Mouse (Mus musculus): ENCODE measurements around the gene Exd1. TPM values are rescaled to one million over a fixed set of nuclear protein-coding genes. Genes with fewer than 3 reads are reported as not detected.
"Not testable (repeated sequence)": the region's sequence is repeated elsewhere in the genome, so short reads cannot be mapped to it uniquely, and the experiment has no call there.

Gene Exd1
- total RNA-seq, 1 experiment from 2014 or later: not detected

DNA sequence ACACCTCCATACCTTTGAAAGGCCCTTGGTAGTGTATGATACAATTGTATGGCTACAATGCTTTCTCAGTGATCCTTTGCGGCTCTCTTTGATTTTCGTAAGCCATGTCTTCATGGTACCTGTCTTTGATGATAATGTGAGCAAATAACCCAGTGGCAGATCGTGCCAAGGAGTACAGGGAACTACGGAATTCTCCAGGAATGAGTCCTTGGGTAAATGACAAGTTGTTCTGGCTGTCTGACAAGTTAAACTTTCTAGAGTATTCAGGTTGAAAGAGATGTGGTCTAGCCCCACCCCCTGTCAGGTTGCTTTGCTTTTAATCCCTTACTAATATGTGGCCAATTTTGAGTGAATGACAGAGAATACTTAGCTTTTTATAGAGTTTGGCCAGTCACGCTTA is 1.3 kb upstream of the Exd1 start:
- ATAC-seq (replicated peaks in 1 of 2; ENCODE audit: insufficient read depth in 1 of 2, low FRiP score in 2 of 2, low TSS enrichment in 1 of 2, low read depth in 1 of 2, poor library complexity in 2 of 2, severe bottlenecking in 2 of 2): no peak

DNA sequence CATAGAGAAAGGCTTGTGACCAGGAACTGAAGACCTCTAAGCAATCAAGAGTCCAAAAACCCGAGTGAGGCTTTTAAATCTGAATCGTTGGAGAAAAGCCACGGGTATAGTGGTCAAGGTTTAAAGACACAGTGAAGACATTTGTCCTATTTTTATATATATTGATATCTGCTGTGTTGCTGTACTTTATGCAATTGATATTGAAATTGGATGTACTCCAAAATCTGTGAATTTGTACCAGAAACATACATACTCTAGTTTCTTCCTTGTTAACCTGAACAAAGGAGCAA is 889 bp upstream of the Exd1 start:
- no peak for ATAC-seq (replicated peaks in 1 of 2; ENCODE audit: insufficient read depth in 1 of 2, low FRiP score in 2 of 2, low TSS enrichment in 1 of 2, low read depth in 1 of 2, poor library complexity in 2 of 2, severe bottlenecking in 2 of 2)

DNA sequence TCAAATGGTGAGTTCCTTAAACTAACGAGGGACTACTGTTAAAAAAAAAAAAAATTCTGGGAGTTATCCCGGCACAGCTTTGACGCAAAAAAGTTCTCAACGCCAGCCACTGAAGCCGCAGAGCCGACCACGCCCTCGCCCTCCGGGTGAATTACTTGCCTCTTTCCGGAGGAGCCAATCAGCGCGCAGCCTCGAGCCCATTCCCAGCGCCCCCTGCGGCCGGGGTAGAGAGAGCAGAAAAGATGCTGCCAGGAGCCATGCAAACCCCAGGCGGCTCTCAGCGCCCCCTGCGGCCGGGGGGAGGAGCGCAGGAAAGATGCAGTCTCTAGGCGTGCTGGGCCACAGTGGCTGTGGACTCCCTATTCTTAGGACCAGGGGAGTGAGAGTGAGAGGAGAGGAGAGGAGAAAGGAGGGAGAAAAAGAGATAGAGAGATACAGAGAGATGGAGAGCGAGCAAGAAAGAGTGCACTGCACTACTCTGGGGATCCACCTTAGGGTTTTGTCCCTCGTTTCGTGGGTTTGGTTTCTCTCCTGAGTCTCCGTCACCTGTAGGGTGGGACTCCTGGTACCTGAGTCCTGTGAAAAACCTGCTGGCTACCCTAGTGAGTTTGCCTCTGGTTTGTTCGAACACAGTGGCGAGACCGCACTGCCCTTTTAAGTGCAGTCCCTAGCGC is 442 bp downstream of the Exd1 start:
- ATAC-seq (replicated peaks in 1 of 2; ENCODE audit: insufficient read depth in 1 of 2, low FRiP score in 2 of 2, low TSS enrichment in 1 of 2, low read depth in 1 of 2, poor library complexity in 2 of 2, severe bottlenecking in 2 of 2): peak; percentile 79 to 81

DNA sequence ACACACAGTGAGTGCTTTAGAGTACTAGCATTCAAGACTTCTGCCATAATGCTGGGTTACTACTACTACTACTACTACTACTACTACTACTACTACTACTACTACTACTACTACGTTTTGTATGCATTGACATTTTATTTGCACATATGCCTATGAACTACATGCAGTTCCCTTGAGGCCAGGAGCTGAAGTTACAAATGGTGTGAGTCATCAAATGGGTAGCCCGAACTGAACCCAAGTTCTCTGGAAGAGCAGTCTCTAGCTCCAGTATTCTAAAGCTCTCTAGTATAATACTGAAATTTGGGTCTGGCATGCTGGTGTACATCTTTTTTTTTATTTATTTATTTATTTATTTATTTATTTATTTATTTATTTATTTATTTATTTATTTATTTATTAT is 3.8 kb downstream of the Exd1 start:
- ATAC-seq (replicated peaks in 1 of 2; ENCODE audit: insufficient read depth in 1 of 2, low FRiP score in 2 of 2, low TSS enrichment in 1 of 2, low read depth in 1 of 2, poor library complexity in 2 of 2, severe bottlenecking in 2 of 2): no peak

DNA sequence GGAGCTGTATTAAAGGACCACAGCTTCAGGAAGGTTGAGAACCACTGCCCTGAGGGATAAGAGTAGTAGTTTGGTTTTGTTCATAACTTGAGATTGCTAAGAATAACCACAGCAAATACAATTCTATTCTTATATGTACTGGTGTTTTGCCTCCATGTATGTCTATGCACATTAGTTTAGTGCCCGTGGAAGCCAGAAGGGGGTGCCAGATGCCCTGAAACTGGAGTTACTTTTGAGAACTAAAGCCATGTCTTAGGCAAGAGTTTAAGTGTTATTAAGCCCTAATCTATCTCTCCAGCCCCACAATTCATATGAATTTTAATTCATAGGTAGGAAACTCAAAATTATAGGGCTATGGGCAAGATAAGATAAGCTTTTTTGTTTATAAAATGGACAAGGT is 5.3 kb downstream of the Exd1 start:
- peak; percentile 54 to 60; a peak in 2 of 4 replicates for ATAC-seq (replicated peaks in 1 of 2; ENCODE audit: insufficient read depth in 1 of 2, low FRiP score in 2 of 2, low TSS enrichment in 1 of 2, low read depth in 1 of 2, poor library complexity in 2 of 2, severe bottlenecking in 2 of 2)

DNA sequence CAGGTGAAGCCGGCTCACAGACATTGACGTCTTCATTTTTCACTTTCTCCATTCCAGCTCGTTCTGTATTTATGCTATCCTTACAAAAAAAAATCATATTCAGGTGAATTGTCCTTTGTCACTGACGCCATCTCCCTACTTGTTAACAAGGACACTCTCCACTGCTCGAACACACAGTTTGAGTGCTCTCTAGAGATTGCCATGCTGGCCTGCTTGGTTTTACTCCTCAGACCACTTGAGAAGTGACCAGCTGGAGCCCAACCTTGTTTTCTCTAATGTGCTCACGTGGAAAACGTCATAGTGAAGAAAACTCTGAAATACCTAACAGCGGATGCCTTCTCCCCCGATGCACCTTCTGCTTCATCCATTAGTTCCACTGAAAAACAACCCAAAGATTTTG is 8.6 kb downstream of the Exd1 start:
- ATAC-seq (replicated peaks in 1 of 2; ENCODE audit: insufficient read depth in 1 of 2, low FRiP score in 2 of 2, low TSS enrichment in 1 of 2, low read depth in 1 of 2, poor library complexity in 2 of 2, severe bottlenecking in 2 of 2): no peak

DNA sequence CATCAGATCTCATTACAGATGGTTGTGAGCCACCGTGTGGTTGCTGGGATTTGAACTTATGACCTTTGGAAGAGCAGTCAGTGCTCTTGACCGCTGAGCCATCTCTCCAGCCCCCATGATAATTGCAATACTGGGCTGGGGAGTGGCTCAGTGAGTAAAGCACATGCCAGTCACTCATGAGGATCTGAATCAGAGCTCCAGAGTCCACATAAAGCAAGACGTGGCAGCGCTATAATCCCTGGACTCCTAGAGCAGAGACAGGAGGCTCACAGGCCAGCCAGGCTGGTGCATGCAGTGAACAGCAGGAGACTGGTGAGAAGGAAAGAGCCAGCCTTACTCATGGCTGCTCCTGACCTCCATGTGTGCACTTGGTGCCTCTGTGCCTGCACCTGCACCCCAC is 22.0 kb downstream of the Exd1 start:
- ATAC-seq (replicated peaks in 1 of 2; ENCODE audit: insufficient read depth in 1 of 2, low FRiP score in 2 of 2, low TSS enrichment in 1 of 2, low read depth in 1 of 2, poor library complexity in 2 of 2, severe bottlenecking in 2 of 2): no peak

DNA sequence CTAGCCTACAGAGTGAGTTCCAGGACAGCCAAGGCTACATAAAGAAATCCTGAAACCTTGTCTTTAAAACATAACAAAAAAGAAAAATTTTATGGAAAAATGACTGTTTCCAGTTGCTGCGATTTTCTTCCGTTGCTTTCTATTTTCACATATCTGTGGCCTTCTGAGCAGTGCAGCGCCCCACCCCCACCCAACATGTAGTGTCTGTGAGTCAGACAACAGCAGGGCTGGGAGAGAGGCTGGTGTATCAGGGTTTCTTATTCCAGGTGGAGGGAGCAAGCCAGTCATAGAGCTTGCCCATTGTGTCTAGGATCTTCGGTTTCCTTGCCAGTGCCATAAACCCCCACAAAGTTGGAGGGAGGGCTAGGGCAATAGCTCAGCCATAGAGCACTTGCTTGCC is 23.6 kb downstream of the Exd1 start:
- ATAC-seq (replicated peaks in 1 of 2; ENCODE audit: insufficient read depth in 1 of 2, low FRiP score in 2 of 2, low TSS enrichment in 1 of 2, low read depth in 1 of 2, poor library complexity in 2 of 2, severe bottlenecking in 2 of 2): no peak

DNA sequence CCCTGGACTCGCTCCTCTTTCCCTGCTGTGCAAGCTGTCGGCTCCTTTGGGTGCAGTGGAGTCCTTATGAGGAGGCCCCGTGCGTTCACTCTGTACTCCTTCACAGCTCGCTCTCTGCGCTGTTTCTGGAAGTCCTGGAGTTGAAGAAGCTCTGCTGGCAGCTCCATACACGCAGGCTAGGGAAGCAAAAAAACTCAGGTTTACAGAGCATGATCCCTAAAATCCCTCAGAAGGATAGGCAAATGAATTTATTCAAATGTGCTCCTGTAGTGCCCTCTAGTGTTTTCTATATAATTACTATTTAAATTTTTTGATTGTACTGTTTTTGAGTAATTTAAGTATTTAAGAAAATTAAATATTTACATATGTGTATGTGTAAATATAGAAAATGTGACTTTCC is 26.9 kb downstream of the Exd1 start:
- ATAC-seq (replicated peaks in 1 of 2; ENCODE audit: insufficient read depth in 1 of 2, low FRiP score in 2 of 2, low TSS enrichment in 1 of 2, low read depth in 1 of 2, poor library complexity in 2 of 2, severe bottlenecking in 2 of 2): no peak

DNA sequence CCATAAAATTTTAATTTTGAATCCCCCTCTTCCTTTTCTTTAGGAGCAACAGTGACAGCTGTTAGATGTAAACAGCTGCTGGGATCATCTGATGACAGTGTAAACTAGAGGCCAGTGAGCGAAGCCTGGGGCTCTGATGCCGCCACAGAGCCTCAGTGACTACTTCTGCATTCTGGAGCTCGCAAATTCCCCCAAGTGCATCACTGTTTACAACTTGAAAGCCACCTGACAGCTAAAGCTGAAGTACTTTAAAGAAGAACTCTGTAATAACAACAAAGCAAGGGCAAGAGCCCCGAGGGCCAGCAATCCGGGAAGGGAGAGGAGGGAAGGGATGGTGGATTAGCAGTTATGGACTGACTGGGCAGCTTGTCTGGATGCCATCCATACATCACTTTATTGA is 30.6 kb downstream of the Exd1 start:
- ATAC-seq (replicated peaks in 1 of 2; ENCODE audit: insufficient read depth in 1 of 2, low FRiP score in 2 of 2, low TSS enrichment in 1 of 2, low read depth in 1 of 2, poor library complexity in 2 of 2, severe bottlenecking in 2 of 2): no peak

DNA sequence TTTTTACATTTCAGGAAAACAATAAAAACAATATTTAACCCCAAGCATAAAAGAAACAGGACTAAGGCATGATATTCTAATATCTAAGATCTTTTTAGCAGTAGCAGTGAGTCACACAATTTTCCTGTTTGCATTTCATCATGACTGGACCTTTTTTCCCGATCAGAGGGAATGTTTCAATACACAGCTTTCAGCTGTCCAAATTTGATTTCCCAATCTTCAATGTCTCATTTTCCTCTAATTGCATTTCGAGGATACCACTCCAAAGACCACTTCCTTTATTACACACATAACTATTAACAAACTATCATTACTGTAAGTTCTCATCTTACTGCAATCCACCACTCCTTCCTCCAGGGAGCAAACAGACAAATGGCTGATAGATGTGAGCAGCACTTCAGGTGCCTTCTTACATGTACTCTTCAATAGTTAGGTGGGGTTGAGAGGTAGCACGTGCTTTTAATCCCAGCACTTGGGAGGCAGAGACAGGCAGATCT is 33.4 kb downstream of the Exd1 start:
- peak in 1 of 2 experiments; percentile 36; a peak in 1 of 4 replicates for ATAC-seq (replicated peaks in 1 of 2; ENCODE audit: insufficient read depth in 1 of 2, low FRiP score in 2 of 2, low TSS enrichment in 1 of 2, low read depth in 1 of 2, poor library complexity in 2 of 2, severe bottlenecking in 2 of 2)

DNA sequence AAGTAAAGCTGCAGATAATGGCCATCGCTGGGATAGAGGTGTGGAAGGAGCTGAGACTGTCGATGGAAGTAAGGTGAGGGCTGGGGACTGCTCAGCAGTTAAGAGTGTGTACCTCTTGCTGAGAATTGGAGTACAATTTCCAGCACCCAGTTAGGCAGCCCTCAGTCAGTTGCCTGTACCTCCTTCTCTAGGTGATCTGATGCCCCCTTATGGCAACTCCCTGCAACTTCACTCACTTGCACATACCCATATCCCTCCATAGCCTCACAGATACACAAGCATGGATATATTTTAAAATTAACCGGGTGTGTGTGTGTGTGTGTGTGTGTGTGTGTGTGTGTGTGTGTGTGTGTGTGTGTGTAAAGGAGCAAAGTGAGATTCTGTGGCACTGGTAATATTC is 35.1 kb downstream of the Exd1 start:
- no peak for ATAC-seq (replicated peaks in 1 of 2; ENCODE audit: insufficient read depth in 1 of 2, low FRiP score in 2 of 2, low TSS enrichment in 1 of 2, low read depth in 1 of 2, poor library complexity in 2 of 2, severe bottlenecking in 2 of 2)

DNA sequence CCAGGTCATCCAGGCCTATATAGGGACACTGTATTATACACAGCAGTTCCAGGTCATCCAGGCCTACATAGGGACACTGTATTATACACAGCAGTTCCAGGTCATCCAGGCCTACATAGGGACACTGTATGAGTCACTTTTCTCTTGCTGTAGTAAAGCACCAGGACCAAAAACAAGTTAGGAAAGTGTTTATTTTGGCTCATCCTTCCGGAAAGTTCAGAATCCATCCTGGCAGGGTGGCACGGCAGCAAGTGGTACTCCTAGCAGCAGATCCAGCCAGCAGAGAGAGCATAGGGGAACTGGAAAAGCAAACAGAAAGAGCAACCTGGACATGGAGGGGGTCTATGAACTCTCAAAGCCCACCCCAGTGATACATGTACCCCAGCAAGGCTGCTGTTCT is 36.6 kb downstream of the Exd1 start:
- ATAC-seq (replicated peaks in 1 of 2; ENCODE audit: insufficient read depth in 1 of 2, low FRiP score in 2 of 2, low TSS enrichment in 1 of 2, low read depth in 1 of 2, poor library complexity in 2 of 2, severe bottlenecking in 2 of 2): no peak

DNA sequence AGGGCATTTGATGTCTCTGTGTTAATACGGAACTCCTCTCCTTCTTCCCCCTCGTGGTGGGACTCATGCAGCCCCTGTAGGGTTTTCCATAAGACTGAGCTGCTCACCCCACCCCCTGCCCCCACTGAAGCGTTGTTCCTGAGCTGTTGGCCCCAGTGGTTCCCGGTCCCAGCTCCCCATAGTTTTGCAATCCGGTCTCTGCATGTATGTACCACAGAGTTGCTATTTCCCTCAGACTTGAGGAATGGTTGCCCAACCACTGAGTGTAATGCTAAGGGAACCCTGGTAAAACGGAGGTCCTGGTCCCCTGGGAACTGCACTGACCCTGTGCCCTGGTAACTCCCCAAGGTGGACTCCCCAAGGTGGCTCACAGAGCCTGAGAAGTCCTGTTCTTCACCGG is 38.9 kb downstream of the Exd1 start:
- ATAC-seq (replicated peaks in 1 of 2; ENCODE audit: insufficient read depth in 1 of 2, low FRiP score in 2 of 2, low TSS enrichment in 1 of 2, low read depth in 1 of 2, poor library complexity in 2 of 2, severe bottlenecking in 2 of 2): not testable (repeated sequence)

DNA sequence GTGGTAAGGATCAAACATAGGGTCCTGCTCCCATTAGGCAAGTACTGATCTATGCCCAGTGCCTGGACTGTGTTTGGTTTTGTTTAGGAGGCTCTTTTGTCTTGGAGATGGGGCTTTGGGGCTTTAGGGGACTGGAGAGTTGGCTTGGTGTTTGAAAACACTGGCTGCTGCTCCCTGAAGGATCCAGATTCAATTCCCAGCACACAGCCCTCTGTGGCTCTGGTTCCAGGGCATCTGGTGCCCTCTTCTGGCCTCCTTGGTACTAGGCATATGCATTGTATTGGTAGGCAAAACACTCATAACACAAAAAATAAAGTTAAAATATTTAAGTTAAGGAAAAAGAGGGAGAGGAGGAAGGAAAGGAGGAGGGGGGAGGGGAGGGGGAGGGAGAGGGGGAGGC is 40.3 kb downstream of the Exd1 start:
- ATAC-seq (replicated peaks in 1 of 2; ENCODE audit: insufficient read depth in 1 of 2, low FRiP score in 2 of 2, low TSS enrichment in 1 of 2, low read depth in 1 of 2, poor library complexity in 2 of 2, severe bottlenecking in 2 of 2): no peak

DNA sequence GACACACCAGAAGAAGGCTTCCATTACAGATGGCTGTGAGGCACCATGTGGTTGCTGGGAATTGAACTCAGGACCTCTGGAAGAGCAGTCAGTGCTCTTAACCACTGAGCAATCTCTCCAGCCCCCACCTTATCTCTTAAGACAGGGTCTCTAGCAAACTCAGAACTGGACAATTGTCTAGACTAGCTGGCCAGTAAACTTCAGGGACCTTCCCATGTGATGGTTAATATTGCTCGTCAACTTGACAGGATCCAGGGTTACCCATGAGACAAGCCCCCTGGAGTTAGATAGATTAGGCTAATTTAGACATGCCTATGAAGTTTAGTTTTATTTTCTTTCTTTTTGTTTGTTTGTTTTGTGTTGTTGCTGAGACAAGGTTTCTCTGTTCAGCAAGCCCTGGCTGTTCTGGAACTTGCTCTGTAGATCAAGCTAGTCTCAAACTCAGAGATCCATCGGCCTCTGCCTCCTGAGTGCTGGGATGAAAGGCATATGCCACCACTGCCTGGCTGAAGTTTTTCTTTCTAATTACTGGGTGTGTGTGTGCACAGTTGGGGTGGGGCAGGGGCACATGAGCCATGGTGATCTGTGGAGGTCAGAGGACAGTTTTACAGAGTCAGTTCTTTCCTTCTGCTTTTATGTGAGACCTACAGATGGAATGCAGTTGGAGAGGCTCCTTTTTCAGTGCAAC is 46.3 kb downstream of the Exd1 start:
- ATAC-seq (replicated peaks in 1 of 2; ENCODE audit: insufficient read depth in 1 of 2, low FRiP score in 2 of 2, low TSS enrichment in 1 of 2, low read depth in 1 of 2, poor library complexity in 2 of 2, severe bottlenecking in 2 of 2): no peak

DNA sequence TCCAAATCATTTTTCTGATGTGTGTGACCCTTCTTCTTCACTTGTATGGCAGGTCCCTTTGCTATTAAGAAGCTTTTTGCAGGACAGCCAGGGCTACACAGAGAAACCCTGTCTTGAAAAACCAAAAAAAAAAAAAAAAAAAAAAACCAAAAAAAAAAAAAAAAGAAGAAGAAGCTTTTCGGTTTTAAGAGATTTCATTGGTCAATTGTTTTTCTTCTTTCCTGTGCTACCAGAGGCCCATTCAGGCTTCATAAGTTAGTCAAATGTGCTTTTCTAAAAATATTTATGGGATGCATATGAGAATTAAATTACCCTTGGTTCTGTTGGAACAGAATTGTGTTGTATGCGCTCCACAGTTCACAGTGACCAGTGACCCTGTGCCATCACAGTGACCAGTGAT is 48.6 kb downstream of the Exd1 start:
- ATAC-seq (replicated peaks in 1 of 2; ENCODE audit: insufficient read depth in 1 of 2, low FRiP score in 2 of 2, low TSS enrichment in 1 of 2, low read depth in 1 of 2, poor library complexity in 2 of 2, severe bottlenecking in 2 of 2): no peak

DNA sequence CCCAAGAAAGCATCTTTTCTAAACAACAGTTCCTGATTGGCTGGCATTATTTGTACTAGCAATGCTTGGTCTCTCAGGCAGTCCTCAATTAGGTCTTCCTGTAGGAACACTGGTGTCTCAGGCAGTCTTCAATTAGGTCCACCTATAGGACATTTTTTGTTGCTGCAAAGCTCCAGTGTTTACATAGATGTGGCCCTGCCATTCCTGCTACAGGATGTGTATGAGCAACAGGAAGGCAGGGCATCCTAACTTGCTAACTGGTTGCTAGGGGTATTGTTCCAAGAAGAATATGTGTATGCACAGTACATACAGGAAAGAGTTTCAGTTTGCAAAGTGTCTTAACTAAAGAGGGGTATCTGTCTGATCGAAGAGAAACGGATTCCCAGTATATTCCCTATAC is 51.3 kb downstream of the Exd1 start:
- no peak for ATAC-seq (replicated peaks in 1 of 2; ENCODE audit: insufficient read depth in 1 of 2, low FRiP score in 2 of 2, low TSS enrichment in 1 of 2, low read depth in 1 of 2, poor library complexity in 2 of 2, severe bottlenecking in 2 of 2)

DNA sequence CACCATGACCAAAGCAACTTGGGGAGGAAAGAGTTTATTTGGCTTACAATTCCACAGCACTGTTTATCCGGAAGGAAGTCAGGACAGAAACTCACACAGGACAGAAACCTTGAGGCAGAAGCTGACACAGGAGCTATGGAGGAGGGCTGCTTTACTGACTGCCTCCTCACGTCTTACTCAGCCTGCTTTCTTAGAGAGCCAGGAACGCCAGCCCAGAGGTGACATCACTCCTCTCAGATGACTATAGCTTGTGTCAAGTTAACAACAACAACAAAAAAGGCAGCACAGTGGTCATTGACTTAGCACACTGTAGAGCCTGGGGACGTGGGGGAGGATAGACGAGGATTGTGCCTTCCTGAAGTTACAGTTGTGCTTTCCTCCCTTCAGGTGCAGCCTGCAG is 55.5 kb downstream of the Exd1 start:
- no peak for ATAC-seq (replicated peaks in 1 of 2; ENCODE audit: insufficient read depth in 1 of 2, low FRiP score in 2 of 2, low TSS enrichment in 1 of 2, low read depth in 1 of 2, poor library complexity in 2 of 2, severe bottlenecking in 2 of 2)
